Mouse (Mus musculus) heart, embryonic 10.5 days (tissue): ENCODE data around the gene Il6ra. TPM values are rescaled to one million over a fixed set of nuclear protein-coding genes. Genes with fewer than 3 reads are reported as not detected.

ENCODE experiments used
- DNase-seq: peaks from one replicate; pipeline ENCODE4 v3.0.0-alpha.2; 2017; ENCODE audit warnings: low spot score
- H3K27ac ChIP-seq: fragments of 300-500 bp; sonication (generic); 2 replicates; pipeline ENCODE4 v1.5.1; 2016; ENCODE audit warnings: mild to moderate bottlenecking
- H3K27me3 ChIP-seq: fragments of 300-500 bp; sonication (generic); 2 replicates; pipeline ENCODE4 v1.6.1; 2016; ENCODE audit warnings: mild to moderate bottlenecking; ENCODE audit not compliant: poor library complexity, insufficient read depth, severe bottlenecking
- H3K36me3 ChIP-seq: fragments of 300-500 bp; sonication (generic); 2 replicates; pipeline ENCODE4 v1.6.1; 2016; ENCODE audit warnings: mild to moderate bottlenecking, moderate library complexity
- H3K4me1 ChIP-seq: fragments of 300-500 bp; sonication (generic); 2 replicates; pipeline ENCODE4 v1.6.1; 2016; ENCODE audit warnings: mild to moderate bottlenecking
- H3K4me3 ChIP-seq: fragments of 300-500 bp; sonication (generic); 2 replicates; pipeline ENCODE4 v1.5.1; 2016; ENCODE audit warnings: mild to moderate bottlenecking, moderate library complexity
- H3K9me3 ChIP-seq: fragments of 300-500 bp; sonication (generic); 2 replicates; pipeline ENCODE4 v1.6.1; 2016; ENCODE audit warnings: mild to moderate bottlenecking, moderate library complexity
- WGBS: fragments of 180-500 bp; shearing (Covaris S2); methylation state at CpG from one replicate; pipeline ENCODE4 v1.1.7; 2016; 5-methylcytosine and 5-hydroxymethylcytosine counted together
- polyA plus RNA-seq: library from polyadenylated mRNA; unstranded; fragments of >200 nt; fragmentation: Nextera tagmentation; extraction: Ambion mirVana; gene quantifications from 2 replicates; pipeline ENCODE4 v1.2.1, GENCODE M21; 2016

The Il6ra gene
- polyA plus RNA-seq, 1 experiment from 2014 or later, result 0.48 TPM

GRCm38 (mm10) chr3:89899511-89899908, 13.5 kb downstream of the Il6ra start:
- Histone ChIP-seq H3K27ac (no peak overlapping the region), H3K36me3 (no peaks in the 10 kb centered on the region), H3K4me1 (peaks cover 27% of the 10 kb centered on the region), H3K27me3 (peaks cover 29% of the 10 kb centered on the region; the same call in 1 of the 2 replicates), H3K4me3 (no peak overlapping the region), H3K9me3 (no peaks in the 10 kb centered on the region)
- no peak for DNase-seq
- 54% methylated on average over 8 of the region's 8 CpGs for WGBS

- Histone ChIP-seq H3K4me3 (no peak overlapping the region), H3K4me1 (peaks cover 27% of the 10 kb centered on the region), H3K36me3 (no peaks in the 10 kb centered on the region), H3K27me3 (peaks cover 29% of the 10 kb centered on the region; the same call in 1 of the 2 replicates), H3K27ac (no peak overlapping the region), H3K9me3 (no peaks in the 10 kb centered on the region)
- 58% methylated on average over 5 of the region's 5 CpGs for WGBS
- no peak for DNase-seq
Observed at GRCm38 (mm10) chr3:89898870-89899510, 14.0 kb downstream of the Il6ra start.

- WGBS, result 65% methylated on average over 10 of the region's 10 CpGs
Observed at GRCm38 (mm10) chr3:89898011-89898410, 15.0 kb downstream of the Il6ra start.

GRCm38 (mm10) chr3:89897204-89897796, 15.7 kb downstream of the Il6ra start:
- peaks cover 18% of the 10 kb centered on the region; the same call in 1 of the 2 replicates for H3K27me3 ChIP-seq
- H3K9me3 ChIP-seq, result no peaks in the 10 kb centered on the region
- peaks cover 26% of the 10 kb centered on the region for H3K4me1 ChIP-seq
- no peaks in the 10 kb centered on the region for H3K36me3 ChIP-seq
- H3K27ac ChIP-seq, result no peak overlapping the region
- DNase-seq, result no peak
- no peak overlapping the region for H3K4me3 ChIP-seq
- whole genome bisulfite sequencing, result 70% methylated on average over 8 of the region's 8 CpGs

More at GRCm38 (mm10) chr3:89898011-89898410, 15.0 kb downstream of the Il6ra start:
- Histone ChIP-seq H3K27me3 (peaks cover 20% of the 10 kb centered on the region; the same call in 1 of the 2 replicates), H3K9me3 (no peaks in the 10 kb centered on the region), H3K27ac (no peak overlapping the region), H3K36me3 (no peaks in the 10 kb centered on the region), H3K4me3 (no peak overlapping the region), H3K4me1 (peaks cover 27% of the 10 kb centered on the region)
- no peak for DNase-seq

- no peak overlapping the region for H3K27ac ChIP-seq
- H3K27me3 ChIP-seq, result peaks cover 18% of the 10 kb centered on the region; the same call in 1 of the 2 replicates
- no peaks in the 10 kb centered on the region for H3K36me3 ChIP-seq
- no peak overlapping the region for H3K4me3 ChIP-seq
- no peak for DNase-seq
- WGBS, result 29% methylated on average over 5 of the region's 5 CpGs
- H3K9me3 ChIP-seq, result no peaks in the 10 kb centered on the region
- peaks cover 19% of the 10 kb centered on the region for H3K4me1 ChIP-seq
Observed at GRCm38 (mm10) chr3:89896571-89896970, 16.4 kb downstream of the Il6ra start.

- WGBS, result 77% methylated on average over 5 of the region's 5 CpGs
- DNase-seq, result no peak
- no peak overlapping the region for H3K27ac ChIP-seq
Observed at GRCm38 (mm10) chr3:89892517-89893106, 20.4 kb downstream of the Il6ra start.

GRCm38 (mm10) chr3:89891696-89892095, 21.3 kb downstream of the Il6ra start:
- Histone ChIP-seq H3K4me1 (0 out of 2 replicates have a peak, but pooled peaks cover 2% of the 10 kb centered on the region), H3K36me3 (no peaks in the 10 kb centered on the region), H3K27me3 (peaks cover 4% of the 10 kb centered on the region; the same call in 1 of the 2 replicates), H3K27ac (no peak overlapping the region), H3K9me3 (no peaks in the 10 kb centered on the region), H3K4me3 (no peak overlapping the region)
- DNase-seq, result no peak

More at GRCm38 (mm10) chr3:89892517-89893106, 20.4 kb downstream of the Il6ra start:
- H3K27me3 ChIP-seq, result peaks cover 6% of the 10 kb centered on the region; the same call in 1 of the 2 replicates
- no peaks in the 10 kb centered on the region for H3K9me3 ChIP-seq
- H3K4me1 ChIP-seq, result no peaks in the 10 kb centered on the region
- no peak overlapping the region for H3K4me3 ChIP-seq
- H3K36me3 ChIP-seq, result no peaks in the 10 kb centered on the region

GRCm38 (mm10) chr3:89889841-89890430, 23.1 kb downstream of the Il6ra start:
- no peak for DNase-seq
- 77% methylated on average over 8 of the region's 8 CpGs for WGBS
- no peaks in the 10 kb centered on the region for H3K36me3 ChIP-seq
- no peak overlapping the region for H3K4me3 ChIP-seq
- H3K27ac ChIP-seq, result no peak overlapping the region
- H3K9me3 ChIP-seq, result no peaks in the 10 kb centered on the region
- 0 out of 2 replicates have a peak, but pooled peaks cover 8% of the 10 kb centered on the region for H3K4me1 ChIP-seq
- H3K27me3 ChIP-seq, result no peaks in the 10 kb centered on the region; the same call in 1 of the 2 replicates

- no peaks in the 10 kb centered on the region; the same call in 1 of the 2 replicates for H3K27me3 ChIP-seq
- DNase-seq, result no peak
- H3K4me1 ChIP-seq, result 0 out of 2 replicates have a peak, but pooled peaks cover 8% of the 10 kb centered on the region
- 84% methylated on average over 7 of the region's 7 CpGs for WGBS
- no peak overlapping the region for H3K4me3 ChIP-seq
- H3K27ac ChIP-seq, result no peak overlapping the region
- no peaks in the 10 kb centered on the region for H3K9me3 ChIP-seq
- no peaks in the 10 kb centered on the region for H3K36me3 ChIP-seq
Observed at GRCm38 (mm10) chr3:89887582-89888230, 25.3 kb downstream of the Il6ra start.

GRCm38 (mm10) chr3:89885766-89886165, 27.2 kb downstream of the Il6ra start:
- Histone ChIP-seq H3K4me3 (no peak overlapping the region), H3K4me1 (0 out of 2 replicates have a peak, but pooled peaks cover 8% of the 10 kb centered on the region), H3K36me3 (no peaks in the 10 kb centered on the region), H3K27me3 (no peaks in the 10 kb centered on the region; the same call in 1 of the 2 replicates), H3K9me3 (no peaks in the 10 kb centered on the region), H3K27ac (no peak overlapping the region)
- WGBS, result 93% methylated on average over 11 of the region's 11 CpGs
- DNase-seq, result no peak

GRCm38 (mm10) chr3:89883582-89884041, 29.4 kb downstream of the Il6ra start:
- Histone ChIP-seq H3K27me3 (no peaks in the 10 kb centered on the region; the same call in 1 of the 2 replicates), H3K9me3 (no peaks in the 10 kb centered on the region), H3K4me3 (no peak overlapping the region), H3K36me3 (no peaks in the 10 kb centered on the region), H3K27ac (no peak overlapping the region), H3K4me1 (0 out of 2 replicates have a peak, but pooled peaks cover 8% of the 10 kb centered on the region)
- no peak for DNase-seq
- WGBS, result 61% methylated on average over 4 of the region's 4 CpGs

- H3K4me1 ChIP-seq, result 0 out of 2 replicates have a peak, but pooled peaks cover 8% of the 10 kb centered on the region
- no peaks in the 10 kb centered on the region for H3K36me3 ChIP-seq
- 68% methylated on average over 8 of the region's 8 CpGs for WGBS
- H3K9me3 ChIP-seq, result no peaks in the 10 kb centered on the region
- H3K4me3 ChIP-seq, result no peak overlapping the region
- no peak for DNase-seq
- H3K27me3 ChIP-seq, result peaks cover 7% of the 10 kb centered on the region
- no peak overlapping the region for H3K27ac ChIP-seq
Observed at GRCm38 (mm10) chr3:89882556-89883181, 30.3 kb downstream of the Il6ra start.
